Mouse (Mus musculus): ENCODE measurements around the gene Sac3d1. TPM values are rescaled to one million over a fixed set of nuclear protein-coding genes. Genes with fewer than 3 reads are reported as not detected.
A peak's percentile ranks its signal among the peaks of the same experiment; 100 is the strongest.

Sac3d1 gene
- total and polyA plus RNA-seq, 3 experiments = 44.4 to 49.3 TPM; not detected in 1

GRCm38 (mm10) chr19:6084478-6085248 lies 33.8 kb downstream of the Sac3d1 start, which contains the start of the genes Zfpl1 and Cdca5:
Zfpl1 (minus strand) TSS chr19:6084956.
Cdca5 (plus strand) TSS chr19:6084983.
- peaks cover 33% of the 10 kb centered on the region for H3K79me2 ChIP-seq (ENCODE audit: control insufficient read depth, insufficient read depth, low read length, poor library complexity)
- peaks cover 0 to 5% of the 10 kb centered on the region in 2 experiments; a peak in 2 of 4 replicates for H3K4me1 ChIP-seq (ENCODE audit: control insufficient read depth in 1 of 2, insufficient read depth in 2 of 2, low read length in 2 of 2)
- peak; percentile 99 for DNase-seq (ENCODE audit: low read depth, low spot score)
- H3K4me3 ChIP-seq (ENCODE audit: control insufficient read depth in 1 of 2, insufficient read depth in 1 of 2, low read depth in 2 of 2, low read length in 2 of 2) = peak within 1 kb of the TSS; percentile 76 to 82
- H3K9ac ChIP-seq (ENCODE audit: control insufficient read depth, low read depth, low read length, poor library complexity, severe bottlenecking) = peak within 1 kb of the TSS; percentile 90
- H3K27ac ChIP-seq (ENCODE audit: control insufficient read depth, low read depth, low read length) = peak within 1 kb of the TSS; percentile 80
- peaks cover 0 to 9% of the 10 kb centered on the region in 2 experiments for H3K36me3 ChIP-seq (ENCODE audit: control insufficient read depth in 1 of 2, insufficient read depth in 2 of 2, low read length in 2 of 2)
- H3K27me3 ChIP-seq (ENCODE audit: control insufficient read depth in 1 of 2, insufficient read depth in 2 of 2, low read length in 2 of 2) = no peaks in the 10 kb centered on the region
- H3K9me3 ChIP-seq (replicated peaks; ENCODE audit: insufficient read depth, low read length) = no peaks in the 10 kb centered on the region
- no peak for TF ChIP-seq CHD1 (IDR thresholded peaks at IDR 0.05; ENCODE audit: low read depth, low read length)
- no peak for TF ChIP-seq RCOR1 (IDR thresholded peaks at IDR 0.05; ENCODE audit: low read depth, low read length)
- peak; percentile 63 for TF ChIP-seq NELFE (IDR thresholded peaks at IDR 0.05; ENCODE audit: low read depth, low read length)
- no peak for TF ChIP-seq TAL1 (IDR thresholded peaks at IDR 0.05; ENCODE audit: low read length)
- no peak for TF ChIP-seq MEF2A (IDR thresholded peaks at IDR 0.05; ENCODE audit: extremely low read depth, insufficient replicate concordance, low read depth, low read length, poor library complexity, severe bottlenecking)
- TF ChIP-seq ZNF384 (IDR thresholded peaks at IDR 0.05; ENCODE audit: low read depth, low read length) = peak; percentile 81
- TF ChIP-seq MAX (IDR thresholded peaks at IDR 0.05; ENCODE audit: low read length) = peak; percentile 82
- TF ChIP-seq ZKSCAN1 (IDR thresholded peaks at IDR 0.05; ENCODE audit: low read depth, low read length) = no peak
- TF ChIP-seq ELF1 (IDR thresholded peaks at IDR 0.05; ENCODE audit: low read depth, low read length) = peak; percentile 100
- TF ChIP-seq ETS1 (IDR thresholded peaks at IDR 0.05; ENCODE audit: low read depth, low read length) = peak; percentile 81
- no peak for TF ChIP-seq GATA1 (IDR thresholded peaks at IDR 0.05; ENCODE audit: low read depth, low read length)
- no peak for TF ChIP-seq MYB (IDR thresholded peaks at IDR 0.05; ENCODE audit: low read depth, low read length)
- 0 out of 2 replicates have a peak, but pooled peaks have one; percentile 24 for TF ChIP-seq NRF1 (IDR thresholded peaks at IDR 0.05; ENCODE audit: insufficient read depth, low read depth, low read length, poor library complexity, severe bottlenecking)
- TF ChIP-seq CHD2 (IDR thresholded peaks at IDR 0.05; ENCODE audit: low read length) = no peak
- no peak for TF ChIP-seq UBTF (IDR thresholded peaks at IDR 0.05; ENCODE audit: borderline replicate concordance, insufficient read depth, low read depth, low read length)
- TF ChIP-seq USF2 (IDR thresholded peaks at IDR 0.05; ENCODE audit: borderline replicate concordance in 1 of 2, insufficient read depth in 1 of 2, low read depth in 1 of 2, low read length in 2 of 2) = no peak
- peak; percentile 74 to 83; a peak in 3 of 4 replicates for TF ChIP-seq POLR2A (IDR thresholded peaks at IDR 0.05; ENCODE audit: control insufficient read depth in 1 of 2, insufficient read depth in 1 of 2, low read depth in 1 of 2, low read length in 2 of 2, poor library complexity in 1 of 2)
- peak; percentile 65; the same call in 1 of the 2 replicates for TF ChIP-seq TBP (IDR thresholded peaks at IDR 0.05; ENCODE audit: low read depth, low read length)
- no peak for TF ChIP-seq GABPA (IDR thresholded peaks at IDR 0.05; ENCODE audit: low read depth, low read length)
- TF ChIP-seq POLR2AphosphoS5 (IDR thresholded peaks at IDR 0.05; ENCODE audit: borderline replicate concordance, low read depth, low read length) = no peak
- no peak for TF ChIP-seq BHLHE40 (IDR thresholded peaks at IDR 0.05; ENCODE audit: borderline replicate concordance, low read depth, low read length)
- TF ChIP-seq JUND (IDR thresholded peaks at IDR 0.05; ENCODE audit: low read depth, low read length) = no peak; the same call in 1 of the 2 replicates
- no peak for TF ChIP-seq SMC3 (IDR thresholded peaks at IDR 0.05; ENCODE audit: low read depth, low read length)
- TF ChIP-seq RAD21 (IDR thresholded peaks at IDR 0.05; ENCODE audit: low read depth, low read length) = no peak
- TF ChIP-seq USF1 (IDR thresholded peaks at IDR 0.05; ENCODE audit: low read depth, low read length) = no peak
- peak; percentile 84 for TF ChIP-seq KAT2A (conservative IDR thresholded peaks at IDR 0.05; ENCODE audit: low read depth, low read length)
- TF ChIP-seq HCFC1 (IDR thresholded peaks at IDR 0.05; ENCODE audit: low read depth, low read length) = peak; percentile 97
- peak; percentile 94 for TF ChIP-seq MXI1 (IDR thresholded peaks at IDR 0.05; ENCODE audit: low read depth, low read length)
- no peak for TF ChIP-seq EP300 (IDR thresholded peaks at IDR 0.05; ENCODE audit: low read depth in 1 of 2, low read length in 2 of 2)
- TF ChIP-seq CTCF (IDR thresholded peaks at IDR 0.05 in 2 of 3, conservative IDR thresholded peaks at IDR 0.05 in 1 of 3; ENCODE audit: control insufficient read depth in 1 of 3, insufficient read depth in 1 of 3, low read depth in 2 of 3, low read length in 3 of 3, poor library complexity in 1 of 3, severe bottlenecking in 1 of 3) = no peak
- no peak for TF ChIP-seq ZC3H11A (IDR thresholded peaks at IDR 0.05; ENCODE audit: low read depth, low read length)
- TF ChIP-seq SIN3A (IDR thresholded peaks at IDR 0.05; ENCODE audit: low read length) = peak; percentile 99
- TF ChIP-seq MYC (IDR thresholded peaks at IDR 0.05; ENCODE audit: low read depth, low read length) = peak; percentile 86
- TF ChIP-seq MAFK (IDR thresholded peaks at IDR 0.05; ENCODE audit: borderline replicate concordance, low read depth, low read length) = no peak
- peak; percentile 62; the same call in 1 of the 2 replicates for TF ChIP-seq MAZ (IDR thresholded peaks at IDR 0.05; ENCODE audit: low read depth, low read length)
- peak; percentile 45; the same call in 1 of the 2 replicates for TF ChIP-seq POLR2AphosphoS2 (IDR thresholded peaks at IDR 0.05; ENCODE audit: low read length)

Measured in MEL (cell line).